Mouse (Mus musculus) erythroid progenitor cell, adult 5-6 weeks (primary cell): Measurements from ENCODE around the gene Cntn2. TPM values are rescaled to one million over a fixed set of nuclear protein-coding genes. Genes with fewer than 3 reads are reported as not detected.

ENCODE experiments used
- ATAC-seq: replicated peaks from 2 replicates; pipeline ENCODE4 v1.8.0; 2016; ENCODE audit warnings: moderate number of reproducible peaks, mild to moderate bottlenecking, moderate TSS enrichment, inconsistent platforms; ENCODE audit not compliant: poor library complexity, low FRiP score, severe bottlenecking
- total RNA-seq, 2 experiments: library from RNA; stranded (forward) in 1 of 2; stranded (reverse) in 1 of 2; fragments of 150-400 nt in 1 of 2; fragments of 186-747, 209-891 nt in 1 of 2; gene quantifications; 2 replicates each; pipeline versions ENCODE4 v1.2.3 to v1.2.4; 2015 to 2017; ENCODE audit warnings: low replicate concordance in 2 of 2

Cntn2 gene
- total RNA-seq, 2 experiments from 2014 or later, result not detected

DNA sequence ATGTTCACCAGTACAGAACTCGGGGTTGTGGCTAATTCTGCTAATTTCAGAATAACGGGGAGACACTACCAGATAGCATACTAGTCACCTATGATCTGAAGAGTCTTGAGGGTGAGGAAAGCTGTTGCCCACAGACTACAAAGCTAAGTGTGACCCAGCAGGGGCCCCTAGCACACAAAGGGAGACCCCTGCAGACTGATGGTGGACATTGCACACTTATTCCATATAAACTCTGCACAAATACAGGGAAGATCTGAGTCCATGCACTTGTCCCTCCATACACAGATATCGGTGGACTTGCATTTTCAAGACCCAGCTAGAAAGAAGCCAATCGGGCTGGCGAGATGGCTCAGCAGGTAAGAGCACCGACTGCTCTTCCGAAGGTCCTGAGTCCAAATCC, 73.5 kb downstream of the Cntn2 start:
- no peak for ATAC-seq

- ATAC-seq, result no peak
Observed at GRCm38 (mm10) chr1:132468926-132469325, 74.1 kb downstream of the Cntn2 start.

DNA sequence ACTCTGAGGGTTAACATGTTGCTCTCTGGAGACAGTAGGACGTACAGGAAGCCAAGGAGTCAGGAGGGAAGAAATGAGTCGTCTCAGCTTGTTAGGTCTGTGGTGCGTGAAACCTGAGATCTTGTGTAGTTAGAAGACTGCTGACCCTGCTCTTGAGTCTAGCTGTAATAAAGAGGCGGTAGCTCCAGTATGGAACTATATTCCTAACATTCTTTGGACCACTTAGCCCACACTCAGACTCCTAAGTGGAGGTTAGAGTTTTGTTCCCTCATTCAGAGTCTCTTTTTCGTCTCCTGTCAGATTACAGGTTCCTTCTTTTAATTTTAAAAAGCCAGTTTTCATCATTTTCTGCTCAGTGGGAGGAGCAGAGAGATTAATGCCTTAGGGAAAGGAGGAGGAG, 78.4 kb downstream of the Cntn2 start:
- no peak for ATAC-seq

Other genes starting within 250 kb of the Cntn2 start
- not detected in 2 replicates for gene Klhdc8a, start 244.6 kb downstream of the Cntn2 start, total RNA-seq (2015; ENCODE audit: low replicate concordance)
- gene Klhdc8a, start 244.6 kb downstream of the Cntn2 start, total RNA-seq (2017; ENCODE audit: low replicate concordance), result not detected in 2 replicates
- gene Nuak2, start 227.1 kb downstream of the Cntn2 start, total RNA-seq (2015; ENCODE audit: low replicate concordance), result 1.1 and 6.3 TPM in 2 replicates
- gene Nuak2, start 227.1 kb downstream of the Cntn2 start, total RNA-seq (2017; ENCODE audit: low replicate concordance), result 3.7 TPM in 1 of 2 replicates, not detected in the other
- gene Tmcc2, start 152.0 kb downstream of the Cntn2 start, total RNA-seq (2015; ENCODE audit: low replicate concordance), result 212 and 231 TPM in 2 replicates
- 244 and 297 TPM in 2 replicates for gene Tmcc2, start 152.0 kb downstream of the Cntn2 start, total RNA-seq (2017; ENCODE audit: low replicate concordance)
- 23.4 and 31.4 TPM in 2 replicates for gene Dstyk, start 125.7 kb downstream of the Cntn2 start, total RNA-seq (2015; ENCODE audit: low replicate concordance)
- 34.3 and 48.6 TPM in 2 replicates for gene Dstyk, start 125.7 kb downstream of the Cntn2 start, total RNA-seq (2017; ENCODE audit: low replicate concordance)
- 53.2 and 61.6 TPM in 2 replicates for gene Rbbp5, start 65.9 kb downstream of the Cntn2 start, total RNA-seq (2015; ENCODE audit: low replicate concordance)
- 34.1 and 35.3 TPM in 2 replicates for gene Rbbp5, start 65.9 kb downstream of the Cntn2 start, total RNA-seq (2017; ENCODE audit: low replicate concordance)
- 3.6 TPM in 1 of 2 replicates, not detected in the other for gene Tmem81, start 37.0 kb downstream of the Cntn2 start, total RNA-seq (2015; ENCODE audit: low replicate concordance)
- 2.4 and 3.1 TPM in 2 replicates for gene Tmem81, start 37.0 kb downstream of the Cntn2 start, total RNA-seq (2017; ENCODE audit: low replicate concordance)
- gene Nfasc, start 198.5 kb upstream of the Cntn2 start, total RNA-seq (2015; ENCODE audit: low replicate concordance), result not detected in 2 replicates
- not detected in 2 replicates for gene Nfasc, start 198.5 kb upstream of the Cntn2 start, total RNA-seq (2017; ENCODE audit: low replicate concordance)